In genomic region chr5:113024154-113024764, GRCm38 (mm10) we compare ENCODE assay signal across 11 mouse cellular contexts. TPM values are rescaled to one million over a fixed set of nuclear protein-coding genes. Genes with fewer than 3 reads are reported as not detected.
DNase-seq lines count a peak whose midpoint lies in the region; ATAC-seq and TF ChIP-seq lines count a peak whose summit lies in the region.
"Had no signal": no experiment of that assay in that cellular context is flagged by ENCODE, and none has a peak within 500 bp of the region (broad histone marks: within the 10 kb centered on the region; RNA-seq: fewer than 3 reads in every experiment).

No protein-coding gene starts in this region.

- no peaks in the 10 kb centered on the region for H3K27me3 ChIP-seq in spleen, adult 2 months (ENCODE audit: control insufficient read depth, insufficient read depth, low read length)
- no peaks in the 10 kb centered on the region for H3K27me3 ChIP-seq in forebrain, embryonic 14.5 days (replicated peaks; ENCODE audit: control insufficient read depth, insufficient read depth, low read length)
- no peaks in the 10 kb centered on the region for H3K27me3 ChIP-seq in hindbrain, embryonic 15.5 days
- no peaks in the 10 kb centered on the region for H3K27me3 ChIP-seq in limb, embryonic 15.5 days
- H3K27me3 ChIP-seq in midbrain, embryonic 14.5 days (ENCODE audit: control insufficient read depth, insufficient read depth, low read length), result no peaks in the 10 kb centered on the region

- H3K4me3 ChIP-seq in spleen, adult 2 months (ENCODE audit: extremely low read depth, insufficient read depth, insufficient read length), result no peak overlapping the region
- no peak overlapping the region for H3K4me3 ChIP-seq in forebrain, embryonic 14.5 days (ENCODE audit: low read depth, low read length)
- H3K4me3 ChIP-seq in hindbrain, embryonic 15.5 days, result no peak overlapping the region
- H3K4me3 ChIP-seq in limb, embryonic 15.5 days, result no peak overlapping the region
- H3K4me3 ChIP-seq in midbrain, embryonic 14.5 days (replicated peaks; ENCODE audit: low read depth, low read length), result no peak overlapping the region
- H3K4me3 ChIP-seq: erythroblast, embryonic 14.5 days had no signal

- no peak for TF ChIP-seq POLR2A in spleen, adult 2 months (IDR thresholded peaks at IDR 0.05; ENCODE audit: low read depth, low read length)

- no peak overlapping the region for H3K4me2 ChIP-seq in forebrain, embryonic 14.5 days (ENCODE audit: low read length)
- peak overlapping the region; percentile 6 for H3K4me2 ChIP-seq in hindbrain, embryonic 15.5 days
- peak overlapping the region; percentile 31 for H3K4me2 ChIP-seq in limb, embryonic 15.5 days
- H3K4me2 ChIP-seq in midbrain, embryonic 14.5 days (ENCODE audit: low read length), result peak overlapping the region; percentile 22; the same call in 1 of the 2 replicates

- H3K9ac ChIP-seq in forebrain, embryonic 14.5 days (ENCODE audit: low read length), result no peak overlapping the region
- H3K9ac ChIP-seq in hindbrain, embryonic 15.5 days, result no peak overlapping the region
- 0 out of 2 replicates have a peak overlapping the region, but pooled peaks have one; percentile 15 for H3K9ac ChIP-seq in limb, embryonic 15.5 days
- no peak overlapping the region for H3K9ac ChIP-seq in midbrain, embryonic 14.5 days (replicated peaks; ENCODE audit: low read length)

- no peak for TF ChIP-seq CTCF in spleen, adult 2 months (IDR thresholded peaks at IDR 0.05; ENCODE audit: extremely low read depth, insufficient read depth, insufficient read length, insufficient replicate concordance)

- no peaks in the 10 kb centered on the region for H3K36me3 ChIP-seq in spleen, adult 2 months (ENCODE audit: control insufficient read depth, insufficient read depth, low read length)
- no peaks in the 10 kb centered on the region for H3K36me3 ChIP-seq in forebrain, embryonic 14.5 days (ENCODE audit: control insufficient read depth, insufficient read depth, low read length)
- H3K36me3 ChIP-seq in hindbrain, embryonic 15.5 days, result no peaks in the 10 kb centered on the region
- H3K36me3 ChIP-seq in limb, embryonic 15.5 days, result no peaks in the 10 kb centered on the region
- no peaks in the 10 kb centered on the region for H3K36me3 ChIP-seq in midbrain, embryonic 14.5 days (ENCODE audit: control insufficient read depth, insufficient read depth, low read length)
- H3K36me3 ChIP-seq: G1E had no signal

- H3K9me3 ChIP-seq in forebrain, embryonic 14.5 days (replicated peaks; ENCODE audit: control insufficient read depth, low read length), result no peaks in the 10 kb centered on the region
- no peaks in the 10 kb centered on the region for H3K9me3 ChIP-seq in hindbrain, embryonic 15.5 days
- H3K9me3 ChIP-seq in limb, embryonic 15.5 days, result no peaks in the 10 kb centered on the region
- H3K9me3 ChIP-seq in midbrain, embryonic 14.5 days (ENCODE audit: control insufficient read depth, low read length), result no peaks in the 10 kb centered on the region

- peaks cover 4% of the 10 kb centered on the region; the same call in 1 of the 2 replicates for H3K4me1 ChIP-seq in spleen, adult 2 months (ENCODE audit: control insufficient read depth, insufficient read depth, insufficient read length)
- peaks cover 9% of the 10 kb centered on the region for H3K4me1 ChIP-seq in forebrain, embryonic 14.5 days (ENCODE audit: control insufficient read depth, insufficient read depth, low read length)
- H3K4me1 ChIP-seq in hindbrain, embryonic 15.5 days (replicated peaks), result peaks cover 15% of the 10 kb centered on the region
- peaks cover 9% of the 10 kb centered on the region for H3K4me1 ChIP-seq in limb, embryonic 15.5 days
- peaks cover 8% of the 10 kb centered on the region for H3K4me1 ChIP-seq in midbrain, embryonic 14.5 days (ENCODE audit: control insufficient read depth, insufficient read depth, low read length)

- 48% methylated on average over 18 of the region's 18 CpGs for WGBS in spleen, adult 2 months
- WGBS in forebrain, embryonic 14.5 days, result 37% methylated on average over 18 of the region's 18 CpGs
- WGBS in hindbrain, embryonic 15.5 days, result 30% methylated on average over 18 of the region's 18 CpGs
- 27% methylated on average over 18 of the region's 18 CpGs for WGBS in limb, embryonic 15.5 days
- WGBS in midbrain, embryonic 14.5 days, result 29% methylated on average over 18 of the region's 18 CpGs

- DNase-seq in spleen, adult 2 months (ENCODE audit: low read depth in 1 of 2, low spot score in 2 of 2), result peak; percentile 19 to 24
- DNase-seq in spleen, postnatal 4 days (ENCODE audit: low spot score in 2 of 2), result no peak
- peak; percentile 41 for DNase-seq in forebrain, embryonic 14.5 days (ENCODE audit: low spot score)
- peak; percentile 67 for DNase-seq in midbrain, embryonic 14.5 days
- DNase-seq in cerebellum, adult 11 months, result no peak
- DNase-seq in left cerebral cortex, adult 18-20 months (ENCODE audit: low spot score in 2 of 2), result no peak

- ATAC-seq in forebrain, embryonic 14.5 days, result peak; percentile 58
- ATAC-seq in hindbrain, embryonic 15.5 days (ENCODE audit: low FRiP score, low read depth), result peak; percentile 61; the same call in 1 of the 2 replicates
- no peak for ATAC-seq in limb, embryonic 15.5 days (ENCODE audit: insufficient number of reproducible peaks, low FRiP score, low TSS enrichment, low read depth)
- no peak for ATAC-seq in midbrain, embryonic 14.5 days (ENCODE audit: low FRiP score, low TSS enrichment)

- H3K27ac ChIP-seq in spleen, adult 2 months (ENCODE audit: insufficient read depth, low read length), result no peak overlapping the region; the same call in 1 of the 2 replicates
- no peak overlapping the region for H3K27ac ChIP-seq in forebrain, embryonic 14.5 days (ENCODE audit: low read depth, low read length)
- peak overlapping the region; percentile 21 for H3K27ac ChIP-seq in hindbrain, embryonic 15.5 days (replicated peaks)
- peak overlapping the region; percentile 13; the same call in 1 of the 2 replicates for H3K27ac ChIP-seq in limb, embryonic 15.5 days
- H3K27ac ChIP-seq in midbrain, embryonic 14.5 days (replicated peaks; ENCODE audit: low read depth, low read length), result no peak overlapping the region

RNA-seq across cellular contexts. Expression of gene Grk3, which starts 8.7 kb away (rescaled TPM):
- polyA plus RNA-seq in spleen, adult 2 months (2012; rRNA removed), result 20.7 and 23.1 TPM in 2 replicates
- polyA plus RNA-seq in forebrain, embryonic 14.5 days (2014; fragmentation: Nextera tagmentation; extraction: Ambion mirVana), result 4.4 and 9.0 TPM in 2 replicates
- polyA plus RNA-seq in hindbrain, embryonic 15.5 days (2015; fragmentation: Nextera tagmentation; extraction: Ambion mirVana), result 24.3 and 24.6 TPM in 2 replicates
- polyA plus RNA-seq in limb, embryonic 15.5 days (2015; fragmentation: Nextera tagmentation; extraction: Ambion mirVana), result 7.2 and 7.8 TPM in 2 replicates
- polyA plus RNA-seq in midbrain, embryonic 14.5 days (2014; fragmentation: Nextera tagmentation; extraction: Ambion mirVana), result 16.3 and 18.7 TPM in 2 replicates
- 10 to 100 TPM; 71.1 to 83.1 TPM for total RNA-seq in left cerebral cortex, adult 18-20 months (2021)
- polyA plus RNA-seq: G1E had no signal

RNA-seq across cellular contexts. Expression of gene Crybb2, which starts 45.7 kb away (rescaled TPM):
- polyA plus RNA-seq in spleen, adult 2 months (2012; rRNA removed), result not detected in 2 replicates
- polyA plus RNA-seq in forebrain, embryonic 14.5 days (2014; fragmentation: Nextera tagmentation; extraction: Ambion mirVana), result not detected in 2 replicates
- polyA plus RNA-seq in hindbrain, embryonic 15.5 days (2015; fragmentation: Nextera tagmentation; extraction: Ambion mirVana), result not detected in 2 replicates
- not detected in 2 replicates for polyA plus RNA-seq in limb, embryonic 15.5 days (2015; fragmentation: Nextera tagmentation; extraction: Ambion mirVana)
- polyA plus RNA-seq in midbrain, embryonic 14.5 days (2014; fragmentation: Nextera tagmentation; extraction: Ambion mirVana), result not detected in 2 replicates
- total RNA-seq in left cerebral cortex, adult 18-20 months (2021), result not detected
- total RNA-seq: G1E had no signal
- polyA plus RNA-seq: erythroblast, embryonic 14.5 days; G1E; testis, adult 2 months had no signal

RNA-seq across cellular contexts. Expression of gene Crybb3, which starts 57.1 kb away (rescaled TPM):
- polyA plus RNA-seq in spleen, adult 2 months (2012; rRNA removed), result 1.7 and 2.7 TPM in 2 replicates
- polyA plus RNA-seq in forebrain, embryonic 14.5 days (2014; fragmentation: Nextera tagmentation; extraction: Ambion mirVana), result 0.48 and 0.70 TPM in 2 replicates
- 1.1 and 1.6 TPM in 2 replicates for polyA plus RNA-seq in hindbrain, embryonic 15.5 days (2015; fragmentation: Nextera tagmentation; extraction: Ambion mirVana)
- 1.0 and 1.8 TPM in 2 replicates for polyA plus RNA-seq in limb, embryonic 15.5 days (2015; fragmentation: Nextera tagmentation; extraction: Ambion mirVana)
- polyA plus RNA-seq in midbrain, embryonic 14.5 days (2014; fragmentation: Nextera tagmentation; extraction: Ambion mirVana), result 0.70 and 0.77 TPM in 2 replicates
- 1 to 10 TPM; 1.4 to 1.6 TPM for total RNA-seq in left cerebral cortex, adult 18-20 months (2021)
- total RNA-seq: G1E had no signal
- polyA plus RNA-seq: erythroblast, embryonic 14.5 days; G1E had no signal

Comparison
In these comparisons a context has a peak if more than half of its experiments do, and no peak if none do; other contexts are left out.
1. DNase-seq: peak in spleen, adult 2 months (2 of 2), forebrain, embryonic 14.5 days (single experiment) and midbrain, embryonic 14.5 days (single experiment); none in spleen, postnatal 4 days (0 of 2), cerebellum, adult 11 months (single experiment) and left cerebral cortex, adult 18-20 months (0 of 2).
2. H3K27ac ChIP-seq: peak in hindbrain, embryonic 15.5 days (single experiment) and limb, embryonic 15.5 days (single experiment); none in spleen, adult 2 months (single experiment), forebrain, embryonic 14.5 days (single experiment) and midbrain, embryonic 14.5 days (single experiment).
3. ATAC-seq: peak in forebrain, embryonic 14.5 days (single experiment) and hindbrain, embryonic 15.5 days (single experiment); none in limb, embryonic 15.5 days (single experiment) and midbrain, embryonic 14.5 days (single experiment).